In the genomic region with DNA sequence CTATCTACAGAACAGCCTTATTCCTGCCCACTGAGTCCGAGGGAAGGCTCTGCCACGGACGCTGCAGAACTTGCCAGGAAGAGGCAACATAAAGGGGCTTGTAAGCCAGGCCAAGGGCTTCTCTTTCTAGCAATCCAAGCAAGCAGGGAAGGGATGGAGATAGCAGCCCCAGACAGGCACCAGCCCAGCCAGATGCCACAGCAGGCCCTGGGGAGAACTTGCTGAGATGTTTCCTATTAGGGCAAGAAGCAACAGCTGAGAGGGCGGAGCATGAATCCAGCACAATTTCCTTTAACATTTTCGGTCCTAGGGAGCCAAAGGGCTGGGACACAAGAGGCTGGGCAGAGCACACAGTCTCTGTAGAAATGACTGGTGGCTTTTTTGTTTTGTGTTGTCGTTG, we compare ENCODE assay signal across 8 mouse cellular contexts. TPM values are rescaled to one million over a fixed set of nuclear protein-coding genes. Genes with fewer than 3 reads are reported as not detected.
DNase-seq lines count a peak whose midpoint lies in the region; ATAC-seq lines count a peak whose summit lies in the region.

No protein-coding gene starts in this region.

- no peaks in the 10 kb centered on the region for H3K9me3 ChIP-seq in midbrain, embryonic 10.5 days (replicated peaks)
- no peaks in the 10 kb centered on the region for H3K9me3 ChIP-seq in midbrain, embryonic 15.5 days
- no peaks in the 10 kb centered on the region for H3K9me3 ChIP-seq in hindbrain, embryonic 16.5 days (ENCODE audit: control insufficient read depth, low read length)
- no peaks in the 10 kb centered on the region for H3K9me3 ChIP-seq in neural tube, embryonic 15.5 days (replicated peaks)

- H3K4me2 ChIP-seq in midbrain, embryonic 15.5 days: no peak overlapping the region
- H3K4me2 ChIP-seq in hindbrain, embryonic 16.5 days (ENCODE audit: low read length): no peak overlapping the region
- H3K4me2 ChIP-seq in neural tube, embryonic 15.5 days: no peak overlapping the region

- no peaks in the 10 kb centered on the region for H3K27me3 ChIP-seq in midbrain, embryonic 10.5 days (ENCODE audit: low read depth, poor library complexity, severe bottlenecking)
- no peaks in the 10 kb centered on the region for H3K27me3 ChIP-seq in midbrain, embryonic 15.5 days (replicated peaks)
- no peaks in the 10 kb centered on the region for H3K27me3 ChIP-seq in hindbrain, embryonic 16.5 days (replicated peaks; ENCODE audit: control insufficient read depth, insufficient read depth, low read length)
- H3K27me3 ChIP-seq in neural tube, embryonic 15.5 days (replicated peaks): no peaks in the 10 kb centered on the region

- DNase-seq in cerebellum, adult 11 months: no peak
- no peak for DNase-seq in midbrain, embryonic 10.5 days (ENCODE audit: low spot score)
- no peak for DNase-seq in left cerebral cortex, postnatal 36 days (ENCODE audit: low spot score in 2 of 2)

- H3K4me3 ChIP-seq in midbrain, embryonic 10.5 days: no peak overlapping the region
- no peak overlapping the region for H3K4me3 ChIP-seq in midbrain, embryonic 15.5 days
- no peak overlapping the region for H3K4me3 ChIP-seq in hindbrain, embryonic 16.5 days (ENCODE audit: low read length)
- no peak overlapping the region for H3K4me3 ChIP-seq in neural tube, embryonic 15.5 days (replicated peaks)

- WGBS in midbrain, embryonic 10.5 days: 67% methylated on average over 6 of the region's 6 CpGs
- 53% methylated on average over 6 of the region's 6 CpGs for WGBS in midbrain, embryonic 15.5 days
- 48% methylated on average over 6 of the region's 6 CpGs for WGBS in hindbrain, embryonic 16.5 days
- WGBS in neural tube, embryonic 15.5 days: 52% methylated on average over 6 of the region's 6 CpGs

- ATAC-seq in cerebellum, adult (ENCODE audit: insufficient number of reproducible peaks, low FRiP score, low TSS enrichment): 0 out of 2 replicates have a peak, but pooled peaks have one; percentile 5
- ATAC-seq in midbrain, embryonic 15.5 days (replicated peaks): no peak
- ATAC-seq in hindbrain, embryonic 16.5 days: peak; percentile 41; the same call in 1 of the 2 replicates
- ATAC-seq in neural tube, embryonic 15.5 days (ENCODE audit: low FRiP score): no peak
- no peak for ATAC-seq in activated CD4-positive, CD25-positive, alpha-beta regulatory T cell, adult 4 months

- no peak overlapping the region for H3K9ac ChIP-seq in midbrain, embryonic 15.5 days
- no peak overlapping the region for H3K9ac ChIP-seq in hindbrain, embryonic 16.5 days (ENCODE audit: low read depth, low read length)
- no peak overlapping the region for H3K9ac ChIP-seq in neural tube, embryonic 15.5 days (replicated peaks)

- H3K27ac ChIP-seq in midbrain, embryonic 10.5 days (replicated peaks): peak overlapping the region; percentile 33; the same call in 1 of the 2 replicates
- H3K27ac ChIP-seq in midbrain, embryonic 15.5 days: no peak overlapping the region
- H3K27ac ChIP-seq in hindbrain, embryonic 16.5 days (ENCODE audit: low read depth, low read length): peak overlapping the region; percentile 4; the same call in 1 of the 2 replicates
- peak overlapping the region; percentile 66 for H3K27ac ChIP-seq in neural tube, embryonic 15.5 days (replicated peaks)

- intact Hi-C loops in left cerebral cortex, postnatal 36 days (cut with DNase I): no loop called here

- H3K4me1 ChIP-seq in midbrain, embryonic 10.5 days: peaks cover 37% of the 10 kb centered on the region
- H3K4me1 ChIP-seq in midbrain, embryonic 15.5 days: peaks cover 29% of the 10 kb centered on the region
- H3K4me1 ChIP-seq in hindbrain, embryonic 16.5 days (ENCODE audit: control insufficient read depth, insufficient read depth, low read depth, low read length): peaks cover 30% of the 10 kb centered on the region
- H3K4me1 ChIP-seq in neural tube, embryonic 15.5 days: peaks cover 50% of the 10 kb centered on the region

- H3K36me3 ChIP-seq in midbrain, embryonic 10.5 days: no peaks in the 10 kb centered on the region
- H3K36me3 ChIP-seq in midbrain, embryonic 15.5 days (replicated peaks): no peaks in the 10 kb centered on the region
- no peaks in the 10 kb centered on the region for H3K36me3 ChIP-seq in hindbrain, embryonic 16.5 days (ENCODE audit: control insufficient read depth, insufficient read depth, low read length)
- H3K36me3 ChIP-seq in neural tube, embryonic 15.5 days: no peaks in the 10 kb centered on the region

RNA-seq across cellular contexts. Expression of gene Stum, which starts 25.0 kb away (rescaled TPM):
- 2.8 and 6.6 TPM in 2 replicates for polyA plus RNA-seq in midbrain, embryonic 10.5 days (2016; fragmentation: Nextera tagmentation; extraction: Ambion mirVana)
- 7.2 and 9.3 TPM in 2 replicates for polyA plus RNA-seq in midbrain, embryonic 15.5 days (2015; fragmentation: Nextera tagmentation; extraction: Ambion mirVana)
- 15.1 and 18.6 TPM in 2 replicates for polyA plus RNA-seq in hindbrain, embryonic 16.5 days (2015; fragmentation: Nextera tagmentation; extraction: Ambion mirVana)
- 21.8 and 23.5 TPM in 2 replicates for polyA plus RNA-seq in neural tube, embryonic 15.5 days (2015; fragmentation: Nextera tagmentation; extraction: Ambion mirVana)
- polyA plus RNA-seq in activated CD4-positive, CD25-positive, alpha-beta regulatory T cell, adult 4 months (2017; shearing (Covaris generic)): not detected
- total RNA-seq in left cerebral cortex, postnatal 36 days (2021): 100 to 1,000 TPM; 150 to 173 TPM

Comparison
In these comparisons a context has a peak if more than half of its experiments do, and no peak if none do; other contexts are left out.
1. ATAC-seq: peak in cerebellum, adult (single experiment) and hindbrain, embryonic 16.5 days (single experiment); none in midbrain, embryonic 15.5 days (single experiment), neural tube, embryonic 15.5 days (single experiment) and activated CD4-positive, CD25-positive, alpha-beta regulatory T cell, adult 4 months (single experiment).